Mouse (Mus musculus) spleen, adult 2 months (tissue): ENCODE measurements at regions not wholly inside any gene's neighbourhood (a gene's known extent, or its start where the extent isn't known, plus 50 kb on each side); places are given as distances from the start of the nearest gene placed in this dataset.

ENCODE experiments used
- CTCF ChIP-seq: fragments of 200-500 bp; IDR thresholded peaks from 2 replicates; pipeline ENCODE4 v1.5.1; 2011; ENCODE audit warnings: mild to moderate bottlenecking, inconsistent platforms; ENCODE audit not compliant: insufficient read depth, insufficient read length, insufficient replicate concordance; ENCODE audit errors: extremely low read depth
- POLR2A ChIP-seq: fragments of 200-500 bp; IDR thresholded peaks from 2 replicates; pipeline ENCODE4 v1.6.1; 2011; ENCODE audit warnings: low read depth, low read length, inconsistent platforms

- no peak for TF ChIP-seq POLR2A
- TF ChIP-seq CTCF = no peak
Observed at GRCm38 (mm10) chr6:11791056-11791455, 116.2 kb downstream of the Ndufa4 start.
